ENCODE assay signal across 8 mouse cellular contexts in the genomic region with DNA sequence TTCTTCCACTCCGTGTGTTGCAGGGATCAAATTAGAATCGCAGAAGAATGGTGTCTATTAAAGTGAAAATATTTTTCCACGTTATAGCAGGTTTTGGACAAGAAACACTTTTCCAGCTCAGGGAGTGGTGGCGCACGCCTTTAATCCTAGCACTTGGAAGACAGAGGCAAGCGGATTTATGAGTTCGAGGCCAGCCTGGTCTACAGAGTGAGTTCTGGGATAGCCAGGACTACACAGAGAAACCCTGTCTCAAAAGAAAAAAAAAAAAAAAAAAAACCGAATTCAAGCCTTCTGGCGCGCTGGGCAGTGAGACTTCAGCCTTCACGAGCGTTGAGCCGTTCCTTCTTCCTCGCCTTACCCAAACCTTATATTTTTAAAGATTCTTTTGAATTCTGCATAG. TPM values are rescaled to one million over a fixed set of nuclear protein-coding genes. Genes with fewer than 3 reads are reported as not detected.
DNase-seq lines count a peak whose midpoint lies in the region; ATAC-seq and TF ChIP-seq lines count a peak whose summit lies in the region.

No protein-coding gene starts in this region.

- peak overlapping the region; percentile 91 for H3K4me2 ChIP-seq in lung, embryonic 14.5 days
- peak overlapping the region; percentile 86 for H3K4me2 ChIP-seq in limb, embryonic 15.5 days
- peak overlapping the region; percentile 76 for H3K4me2 ChIP-seq in stomach, embryonic 15.5 days

- no peak for ATAC-seq in lung, embryonic 14.5 days (ENCODE audit: insufficient read depth)
- ATAC-seq in limb, embryonic 15.5 days (ENCODE audit: insufficient number of reproducible peaks, low FRiP score, low TSS enrichment, low read depth): no peak
- no peak for ATAC-seq in stomach, embryonic 15.5 days (ENCODE audit: insufficient read depth, low FRiP score, low read depth)
- no peak for ATAC-seq in monocyte, adult 5-6 weeks (replicated peaks; ENCODE audit: insufficient number of reproducible peaks, low FRiP score, low TSS enrichment, poor library complexity, severe bottlenecking)

- 10% methylated on average over 14 of the region's 14 CpGs for WGBS in lung, embryonic 14.5 days
- WGBS in limb, embryonic 15.5 days: 12% methylated on average over 14 of the region's 14 CpGs
- WGBS in stomach, embryonic 15.5 days: 17% methylated on average over 14 of the region's 14 CpGs

- peak overlapping the region; percentile 2; the same call in 1 of the 2 replicates for H3K9ac ChIP-seq in lung, embryonic 14.5 days
- H3K9ac ChIP-seq in limb, embryonic 15.5 days: no peak overlapping the region
- no peak overlapping the region for H3K9ac ChIP-seq in stomach, embryonic 15.5 days

- H3K4me1 ChIP-seq in lung, embryonic 14.5 days (ENCODE audit: insufficient read depth): 0 out of 2 replicates have a peak, but pooled peaks cover 5% of the 10 kb centered on the region
- H3K4me1 ChIP-seq in embryonic fibroblast, embryonic 13.5 days (ENCODE audit: control insufficient read depth, insufficient read depth, low read length): no peaks in the 10 kb centered on the region
- 0 out of 2 replicates have a peak, but pooled peaks cover 10% of the 10 kb centered on the region for H3K4me1 ChIP-seq in limb, embryonic 15.5 days
- no peaks in the 10 kb centered on the region for H3K4me1 ChIP-seq in stomach, embryonic 15.5 days

- peak overlapping the region; percentile 64 for H3K4me3 ChIP-seq in lung, embryonic 14.5 days (ENCODE audit: low read depth, low read length)
- H3K4me3 ChIP-seq in embryonic fibroblast, embryonic 13.5 days (ENCODE audit: insufficient read depth, low read length): peak overlapping the region; percentile 75
- H3K4me3 ChIP-seq in limb, embryonic 15.5 days: peak overlapping the region; percentile 63
- H3K4me3 ChIP-seq in stomach, embryonic 15.5 days (replicated peaks): peak overlapping the region; percentile 57

- peak; percentile 70 for DNase-seq in lung, embryonic 14.5 days
- DNase-seq in lung, postnatal 14 days: no peak
- DNase-seq in layer of hippocampus, postnatal 36 days: no peak
- no peak for DNase-seq in thymus, adult 18-20 months

- no peak overlapping the region for H3K27ac ChIP-seq in lung, embryonic 14.5 days (ENCODE audit: low read depth)
- no peak overlapping the region for H3K27ac ChIP-seq in embryonic fibroblast, embryonic 13.5 days (ENCODE audit: insufficient read depth, low read length)
- no peak overlapping the region for H3K27ac ChIP-seq in limb, embryonic 15.5 days
- no peak overlapping the region for H3K27ac ChIP-seq in stomach, embryonic 15.5 days

- TF ChIP-seq CTCF in lung, embryonic 14.5 days (IDR thresholded peaks at IDR 0.05; ENCODE audit: low read depth): no peak
- no peak for TF ChIP-seq CTCF in embryonic fibroblast, embryonic 13.5 days (IDR thresholded peaks at IDR 0.05; ENCODE audit: borderline replicate concordance, insufficient read depth, low read length)

- H3K9me3 ChIP-seq in lung, embryonic 14.5 days (ENCODE audit: low read depth, low read length): no peaks in the 10 kb centered on the region
- no peaks in the 10 kb centered on the region for H3K9me3 ChIP-seq in limb, embryonic 15.5 days
- no peaks in the 10 kb centered on the region for H3K9me3 ChIP-seq in stomach, embryonic 15.5 days

- TF ChIP-seq POLR2A in embryonic fibroblast, embryonic 13.5 days (IDR thresholded peaks at IDR 0.05; ENCODE audit: low read depth, low read length): no peak

- no peaks in the 10 kb centered on the region for H3K36me3 ChIP-seq in lung, embryonic 14.5 days (ENCODE audit: insufficient read depth)
- H3K36me3 ChIP-seq in limb, embryonic 15.5 days: no peaks in the 10 kb centered on the region
- no peaks in the 10 kb centered on the region for H3K36me3 ChIP-seq in stomach, embryonic 15.5 days

- no peaks in the 10 kb centered on the region for H3K27me3 ChIP-seq in lung, embryonic 14.5 days (ENCODE audit: insufficient read depth, low read length)
- H3K27me3 ChIP-seq in limb, embryonic 15.5 days: 0 out of 2 replicates have a peak, but pooled peaks cover 4% of the 10 kb centered on the region
- H3K27me3 ChIP-seq in stomach, embryonic 15.5 days (replicated peaks): no peaks in the 10 kb centered on the region

RNA-seq across cellular contexts. Expression of gene Elf2, which starts 17.2 kb away (rescaled TPM):
- 59.4 and 60.8 TPM in 2 replicates for polyA plus RNA-seq in lung, embryonic 14.5 days (2014; fragmentation: Nextera tagmentation; extraction: Ambion mirVana)
- polyA plus RNA-seq in embryonic fibroblast, embryonic 13.5 days (2011; ENCODE audit: insufficient read length, low read depth, missing spikeins): 39.5 and 53.4 TPM in 2 replicates
- polyA plus RNA-seq in limb, embryonic 15.5 days (2015; fragmentation: Nextera tagmentation; extraction: Ambion mirVana): 46.6 and 74.3 TPM in 2 replicates
- 62.5 and 63.7 TPM in 2 replicates for polyA plus RNA-seq in stomach, embryonic 15.5 days (2015; fragmentation: Nextera tagmentation; extraction: Ambion mirVana)
- total RNA-seq in layer of hippocampus, postnatal 36 days (2021): 10 to 100 TPM; 50.2 to 52.0 TPM
- total RNA-seq in monocyte, adult 5-6 weeks (2017): 183 to 185 TPM (median 183 TPM) in 3 replicates

RNA-seq across cellular contexts. Expression of gene Mgarp, which starts 38.9 kb away (rescaled TPM):
- polyA plus RNA-seq in lung, embryonic 14.5 days (2014; fragmentation: Nextera tagmentation; extraction: Ambion mirVana): 2.7 and 3.6 TPM in 2 replicates
- polyA plus RNA-seq in embryonic fibroblast, embryonic 13.5 days (2011; ENCODE audit: insufficient read length, low read depth, missing spikeins): 0.70 and 1.1 TPM in 2 replicates
- polyA plus RNA-seq in limb, embryonic 15.5 days (2015; fragmentation: Nextera tagmentation; extraction: Ambion mirVana): 6.7 TPM in 2 replicates
- 3.8 and 4.0 TPM in 2 replicates for polyA plus RNA-seq in stomach, embryonic 15.5 days (2015; fragmentation: Nextera tagmentation; extraction: Ambion mirVana)
- not detected for total RNA-seq in layer of hippocampus, postnatal 36 days (2021)
- 1.5 TPM in 1 of 3 replicates, not detected in the others for total RNA-seq in monocyte, adult 5-6 weeks (2017)

RNA-seq across cellular contexts. Expression of gene Ndufc1, which starts 51.2 kb away (rescaled TPM):
- 650 and 732 TPM in 2 replicates for polyA plus RNA-seq in lung, embryonic 14.5 days (2014; fragmentation: Nextera tagmentation; extraction: Ambion mirVana)
- 205 and 215 TPM in 2 replicates for polyA plus RNA-seq in embryonic fibroblast, embryonic 13.5 days (2011; ENCODE audit: insufficient read length, low read depth, missing spikeins)
- 577 and 625 TPM in 2 replicates for polyA plus RNA-seq in limb, embryonic 15.5 days (2015; fragmentation: Nextera tagmentation; extraction: Ambion mirVana)
- 709 and 792 TPM in 2 replicates for polyA plus RNA-seq in stomach, embryonic 15.5 days (2015; fragmentation: Nextera tagmentation; extraction: Ambion mirVana)
- total RNA-seq in layer of hippocampus, postnatal 36 days (2021): 100 to 1,000 TPM; 323 to 359 TPM
- total RNA-seq in monocyte, adult 5-6 weeks (2017): 31.4 to 81.5 TPM (median 60.3 TPM) in 3 replicates

RNA-seq across cellular contexts. Expression of gene Naa15, which starts 57.3 kb away (rescaled TPM):
- polyA plus RNA-seq in lung, embryonic 14.5 days (2014; fragmentation: Nextera tagmentation; extraction: Ambion mirVana): 45.4 and 49.5 TPM in 2 replicates
- 86.3 and 105 TPM in 2 replicates for polyA plus RNA-seq in embryonic fibroblast, embryonic 13.5 days (2011; ENCODE audit: insufficient read length, low read depth, missing spikeins)
- 41.1 and 46.5 TPM in 2 replicates for polyA plus RNA-seq in limb, embryonic 15.5 days (2015; fragmentation: Nextera tagmentation; extraction: Ambion mirVana)
- 43.8 and 49.9 TPM in 2 replicates for polyA plus RNA-seq in stomach, embryonic 15.5 days (2015; fragmentation: Nextera tagmentation; extraction: Ambion mirVana)
- total RNA-seq in layer of hippocampus, postnatal 36 days (2021): 10 to 100 TPM; 49.3 to 56.6 TPM
- total RNA-seq in monocyte, adult 5-6 weeks (2017): 61.2 to 95.8 TPM (median 67.4 TPM) in 3 replicates
